Mouse (Mus musculus): ENCODE results near the gene Rbm33. TPM values are rescaled to one million over a fixed set of nuclear protein-coding genes. Genes with fewer than 3 reads are reported as not detected.

Rbm33 gene
- polyA plus RNA-seq (2015; fragmentation: Nextera tagmentation; extraction: Ambion mirVana): 6.8 and 8.1 TPM in 2 replicates

DNA sequence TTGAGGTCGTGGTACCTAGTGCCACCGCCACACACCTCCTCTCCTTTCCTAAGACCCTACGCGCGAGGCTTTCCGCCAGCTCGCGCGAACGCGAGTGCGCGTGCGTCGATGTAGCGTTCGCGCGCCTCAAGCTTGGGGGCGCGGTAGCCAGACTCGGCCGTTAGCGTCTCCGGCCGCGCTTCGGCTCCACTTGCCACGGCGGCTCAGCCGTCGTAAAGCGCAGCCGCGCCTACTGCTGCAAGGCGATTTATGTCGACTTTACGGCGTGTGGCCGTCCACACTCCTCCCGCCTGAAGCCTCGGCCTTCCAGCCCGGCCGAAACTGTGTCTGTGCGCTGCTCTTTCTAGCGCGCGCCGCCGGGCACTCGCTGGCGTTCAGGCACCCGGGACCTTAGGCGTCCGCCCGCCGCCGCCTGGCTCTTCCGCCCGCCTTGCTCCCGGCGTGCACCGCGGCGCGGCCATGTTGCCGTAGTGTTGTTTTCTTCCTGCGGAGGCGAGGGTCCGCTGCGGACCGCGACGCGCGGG, at the start of gene Rbm33:
Gene Rbm33 (plus strand): TSS at position 400 of the 524 bp plus-strand sequence.
- Histone ChIP-seq H3K4me1 (ENCODE audit: control insufficient read depth, insufficient read depth, low read length) (peaks cover 19% of the 10 kb centered on the region), H3K9ac (ENCODE audit: low read length) (peak within 1 kb of the TSS; percentile 100), H3K4me2 (ENCODE audit: low read depth, low read length) (peak within 1 kb of the TSS; percentile 70), H3K27me3 (ENCODE audit: control insufficient read depth, insufficient read depth, low read length) (no peaks in the 10 kb centered on the region), H3K9me3 (replicated peaks; ENCODE audit: control insufficient read depth, low read length) (no peaks in the 10 kb centered on the region), H3K4me3 (replicated peaks; ENCODE audit: low read length) (peak within 1 kb of the TSS; percentile 91), H3K36me3 (ENCODE audit: control insufficient read depth, insufficient read depth, low read length) (no peaks in the 10 kb centered on the region), H3K27ac (ENCODE audit: low read length) (peak within 1 kb of the TSS; percentile 100)
- WGBS: under 1% methylated on average over 76 of the region's 76 CpGs
- ATAC-seq (ENCODE audit: insufficient read depth, low FRiP score): peak; percentile 94

GRCm38 (mm10) chr5:28267576-28267975, 49.3 kb upstream of the Rbm33 start:
- H3K4me2 ChIP-seq (ENCODE audit: low read depth, low read length): no peak overlapping the region
- no peak overlapping the region for H3K27ac ChIP-seq (ENCODE audit: low read length)
- 19% methylated on average over 2 of the region's 2 CpGs for WGBS
- no peaks in the 10 kb centered on the region for H3K36me3 ChIP-seq (ENCODE audit: control insufficient read depth, insufficient read depth, low read length)
- ATAC-seq (ENCODE audit: insufficient read depth, low FRiP score): no peak
- no peak overlapping the region for H3K9ac ChIP-seq (ENCODE audit: low read length)
- H3K27me3 ChIP-seq (ENCODE audit: control insufficient read depth, insufficient read depth, low read length): no peaks in the 10 kb centered on the region
- H3K9me3 ChIP-seq (replicated peaks; ENCODE audit: control insufficient read depth, low read length): no peaks in the 10 kb centered on the region
- H3K4me3 ChIP-seq (replicated peaks; ENCODE audit: low read length): no peak overlapping the region
- no peaks in the 10 kb centered on the region for H3K4me1 ChIP-seq (ENCODE audit: control insufficient read depth, insufficient read depth, low read length)

DNA sequence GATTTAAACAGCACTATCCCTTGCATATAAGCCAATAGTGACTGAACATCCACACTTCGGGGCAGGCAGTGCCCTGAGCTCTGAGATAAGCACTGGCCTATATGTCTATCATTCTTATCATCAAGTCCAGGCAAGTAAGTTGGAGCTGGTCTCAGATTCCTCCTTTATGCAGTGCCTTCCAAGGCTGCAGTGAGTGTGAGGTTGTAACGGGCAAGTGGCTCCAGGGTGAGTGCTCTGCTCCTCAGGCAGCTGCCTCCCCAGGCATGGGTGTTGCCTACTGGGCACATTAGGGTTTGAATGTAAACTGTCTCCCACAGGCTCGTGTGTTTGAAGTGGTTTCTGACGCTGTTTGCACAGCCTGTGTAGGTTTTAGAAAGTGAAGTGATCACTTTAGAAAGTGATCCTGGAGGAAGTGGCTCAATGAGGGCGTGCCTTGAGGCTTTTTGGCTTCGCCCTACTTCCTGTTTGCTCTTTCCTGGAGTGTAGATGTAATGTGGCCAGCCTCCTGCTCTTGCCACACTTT, 47.4 kb upstream of the Rbm33 start:
- H3K36me3 ChIP-seq (ENCODE audit: control insufficient read depth, insufficient read depth, low read length): no peaks in the 10 kb centered on the region
- ATAC-seq (ENCODE audit: insufficient read depth, low FRiP score): peak; percentile 29; the same call in 1 of the 2 replicates

GRCm38 (mm10) chr5:28272836-28273235, 44.1 kb upstream of the Rbm33 start:
- Histone ChIP-seq H3K4me1 (ENCODE audit: control insufficient read depth, insufficient read depth, low read length) (no peaks in the 10 kb centered on the region), H3K27me3 (ENCODE audit: control insufficient read depth, insufficient read depth, low read length) (no peaks in the 10 kb centered on the region), H3K36me3 (ENCODE audit: control insufficient read depth, insufficient read depth, low read length) (no peaks in the 10 kb centered on the region), H3K9me3 (replicated peaks; ENCODE audit: control insufficient read depth, low read length) (no peaks in the 10 kb centered on the region), H3K4me2 (ENCODE audit: low read depth, low read length) (no peak overlapping the region), H3K4me3 (replicated peaks; ENCODE audit: low read length) (no peak overlapping the region), H3K9ac (ENCODE audit: low read length) (no peak overlapping the region), H3K27ac (ENCODE audit: low read length) (no peak overlapping the region)
- ATAC-seq (ENCODE audit: insufficient read depth, low FRiP score): no peak
- WGBS: 63% methylated on average over 2 of the region's 2 CpGs

More for the DNA sequence above, 47.4 kb upstream of the Rbm33 start:
- WGBS: 26% methylated on average over 6 of the region's 6 CpGs
- H3K27ac ChIP-seq (ENCODE audit: low read length): no peak overlapping the region
- H3K4me3 ChIP-seq (replicated peaks; ENCODE audit: low read length): no peak overlapping the region
- H3K27me3 ChIP-seq (ENCODE audit: control insufficient read depth, insufficient read depth, low read length): no peaks in the 10 kb centered on the region
- H3K4me2 ChIP-seq (ENCODE audit: low read depth, low read length): no peak overlapping the region
- H3K4me1 ChIP-seq (ENCODE audit: control insufficient read depth, insufficient read depth, low read length): no peaks in the 10 kb centered on the region
- no peaks in the 10 kb centered on the region for H3K9me3 ChIP-seq (replicated peaks; ENCODE audit: control insufficient read depth, low read length)
- no peak overlapping the region for H3K9ac ChIP-seq (ENCODE audit: low read length)

GRCm38 (mm10) chr5:28277279-28277678, 39.6 kb upstream of the Rbm33 start:
- Histone ChIP-seq H3K9ac (ENCODE audit: low read length) (no peak overlapping the region), H3K4me3 (replicated peaks; ENCODE audit: low read length) (no peak overlapping the region), H3K36me3 (ENCODE audit: control insufficient read depth, insufficient read depth, low read length) (no peaks in the 10 kb centered on the region), H3K9me3 (replicated peaks; ENCODE audit: control insufficient read depth, low read length) (no peaks in the 10 kb centered on the region), H3K27me3 (ENCODE audit: control insufficient read depth, insufficient read depth, low read length) (no peaks in the 10 kb centered on the region), H3K4me1 (ENCODE audit: control insufficient read depth, insufficient read depth, low read length) (no peaks in the 10 kb centered on the region), H3K27ac (ENCODE audit: low read length) (no peak overlapping the region), H3K4me2 (ENCODE audit: low read depth, low read length) (no peak overlapping the region)
- 35% methylated on average over 2 of the region's 2 CpGs for WGBS
- ATAC-seq (ENCODE audit: insufficient read depth, low FRiP score): no peak

DNA sequence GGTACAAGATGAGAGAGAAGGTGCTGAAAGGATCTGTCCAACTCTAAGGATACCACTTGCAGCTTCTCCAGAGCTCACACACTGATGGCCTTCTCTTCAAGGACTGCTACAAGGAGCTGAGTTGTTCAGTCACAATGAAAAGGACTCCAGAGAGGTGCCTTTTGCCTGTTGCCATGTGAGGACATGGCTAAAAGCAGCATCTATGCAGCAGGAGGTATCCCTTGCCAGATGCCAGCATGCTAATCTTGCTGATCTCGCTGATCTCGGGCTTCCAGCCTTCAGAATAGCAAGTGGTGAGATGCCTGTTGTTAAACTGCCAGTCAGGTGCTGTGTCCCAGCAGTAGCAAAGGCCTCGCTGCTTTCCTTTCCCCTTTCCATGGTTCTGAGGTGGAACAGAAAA, 27.8 kb upstream of the Rbm33 start:
- Histone ChIP-seq H3K4me2 (ENCODE audit: low read depth, low read length) (no peak overlapping the region), H3K9me3 (replicated peaks; ENCODE audit: control insufficient read depth, low read length) (no peaks in the 10 kb centered on the region), H3K27me3 (ENCODE audit: control insufficient read depth, insufficient read depth, low read length) (no peaks in the 10 kb centered on the region), H3K9ac (ENCODE audit: low read length) (no peak overlapping the region), H3K4me3 (replicated peaks; ENCODE audit: low read length) (no peak overlapping the region), H3K27ac (ENCODE audit: low read length) (no peak overlapping the region), H3K36me3 (ENCODE audit: control insufficient read depth, insufficient read depth, low read length) (no peaks in the 10 kb centered on the region), H3K4me1 (ENCODE audit: control insufficient read depth, insufficient read depth, low read length) (no peaks in the 10 kb centered on the region)
- ATAC-seq (ENCODE audit: insufficient read depth, low FRiP score): no peak
- WGBS: 59% methylated on average over 3 of the region's 3 CpGs

- no peak for ATAC-seq (ENCODE audit: insufficient read depth, low FRiP score)
- Histone ChIP-seq H3K4me1 (ENCODE audit: control insufficient read depth, insufficient read depth, low read length) (no peaks in the 10 kb centered on the region), H3K9me3 (replicated peaks; ENCODE audit: control insufficient read depth, low read length) (no peaks in the 10 kb centered on the region), H3K27me3 (ENCODE audit: control insufficient read depth, insufficient read depth, low read length) (no peaks in the 10 kb centered on the region), H3K4me3 (replicated peaks; ENCODE audit: low read length) (no peak overlapping the region), H3K27ac (ENCODE audit: low read length) (peak overlapping the region; percentile 7; the same call in 1 of the 2 replicates), H3K36me3 (ENCODE audit: control insufficient read depth, insufficient read depth, low read length) (no peaks in the 10 kb centered on the region), H3K9ac (ENCODE audit: low read length) (no peak overlapping the region), H3K4me2 (ENCODE audit: low read depth, low read length) (no peak overlapping the region)
- 32% methylated on average over 1 of the region's 1 CpGs for whole genome bisulfite sequencing
Observed at GRCm38 (mm10) chr5:28290630-28291029, 26.3 kb upstream of the Rbm33 start.

DNA sequence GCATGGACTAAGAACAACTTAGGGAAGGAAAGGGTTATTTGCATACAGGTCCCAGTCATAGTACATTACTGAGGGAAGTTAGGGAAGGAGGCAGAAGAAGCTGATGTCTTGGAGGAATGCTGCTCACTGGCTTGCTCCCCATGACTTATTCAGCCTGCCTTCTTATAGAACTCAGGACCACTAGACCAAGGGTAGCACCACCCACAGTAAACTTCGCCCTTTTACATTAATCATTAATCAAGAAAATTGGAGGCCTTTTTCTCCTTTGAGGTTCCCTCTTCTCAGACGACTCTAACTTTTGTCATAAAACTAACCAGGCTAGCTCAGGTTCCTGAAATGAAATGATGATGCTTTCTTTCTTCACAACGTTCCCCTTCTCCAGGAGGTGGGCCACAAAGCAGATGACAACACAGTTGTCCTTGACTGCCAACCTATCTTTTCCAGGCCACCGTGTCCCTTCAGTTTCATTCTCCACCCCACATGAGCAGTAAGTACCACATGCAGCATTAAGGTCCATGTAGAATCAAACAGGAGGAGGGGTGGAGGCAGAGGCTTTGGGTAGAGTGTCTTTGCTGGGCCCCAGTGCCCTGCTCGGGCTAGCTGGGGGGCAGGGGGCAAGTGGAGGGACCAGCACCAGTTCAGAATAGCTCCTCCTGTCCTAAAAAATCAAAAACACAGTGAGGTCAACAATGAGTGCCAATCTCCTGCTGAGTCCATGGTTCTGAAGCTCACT, 25.6 kb upstream of the Rbm33 start:
- 68% methylated on average over 5 of the region's 5 CpGs for WGBS
- no peaks in the 10 kb centered on the region for H3K36me3 ChIP-seq (ENCODE audit: control insufficient read depth, insufficient read depth, low read length)
- H3K27ac ChIP-seq (ENCODE audit: low read length): peak overlapping the region; percentile 7; the same call in 1 of the 2 replicates
- no peak overlapping the region for H3K9ac ChIP-seq (ENCODE audit: low read length)
- H3K9me3 ChIP-seq (replicated peaks; ENCODE audit: control insufficient read depth, low read length): no peaks in the 10 kb centered on the region
- no peak for ATAC-seq (ENCODE audit: insufficient read depth, low FRiP score)
- no peak overlapping the region for H3K4me3 ChIP-seq (replicated peaks; ENCODE audit: low read length)
- H3K4me1 ChIP-seq (ENCODE audit: control insufficient read depth, insufficient read depth, low read length): no peaks in the 10 kb centered on the region
- H3K4me2 ChIP-seq (ENCODE audit: low read depth, low read length): no peak overlapping the region
- H3K27me3 ChIP-seq (ENCODE audit: control insufficient read depth, insufficient read depth, low read length): no peaks in the 10 kb centered on the region

- Histone ChIP-seq H3K36me3 (ENCODE audit: control insufficient read depth, insufficient read depth, low read length) (no peaks in the 10 kb centered on the region), H3K27ac (ENCODE audit: low read length) (no peak overlapping the region), H3K27me3 (ENCODE audit: control insufficient read depth, insufficient read depth, low read length) (no peaks in the 10 kb centered on the region), H3K4me3 (replicated peaks; ENCODE audit: low read length) (no peak overlapping the region), H3K4me2 (ENCODE audit: low read depth, low read length) (no peak overlapping the region), H3K9me3 (replicated peaks; ENCODE audit: control insufficient read depth, low read length) (no peaks in the 10 kb centered on the region), H3K4me1 (ENCODE audit: control insufficient read depth, insufficient read depth, low read length) (no peaks in the 10 kb centered on the region), H3K9ac (ENCODE audit: low read length) (no peak overlapping the region)
- no peak for ATAC-seq (ENCODE audit: insufficient read depth, low FRiP score)
- 32% methylated on average over 3 of the region's 3 CpGs for WGBS
Observed at GRCm38 (mm10) chr5:28292281-28292680, 24.6 kb upstream of the Rbm33 start.
